Mouse (Mus musculus): ENCODE data around the gene Mcrip2.

The Mcrip2 gene

GRCm38 (mm10) chr17:25863681-25864080 is 4.9 kb downstream of the Mcrip2 start:
- peak; percentile 59 to 73 for DNase-seq

- DNase-seq: peak; percentile 34 to 49
These were observed 6.6 kb downstream of the Mcrip2 start for GRCm38 (mm10) chr17:25861704-25862612.

- DNase-seq: peak; percentile 94 to 95
These were observed 7.5 kb downstream of the Mcrip2 start, which contains the start of gene Wdr90 for GRCm38 (mm10) chr17:25860832-25861703. Wdr90 (minus strand) TSS chr17:25861501.

GRCm38 (mm10) chr17:25860229-25860628 is 8.3 kb downstream of the Mcrip2 start:
- no peak for DNase-seq

- DNase-seq: peak; percentile 98
These were observed 24.1 kb downstream of the Mcrip2 start, which contains the start of gene Rhot2 for GRCm38 (mm10) chr17:25844396-25844901. Rhot2 (minus strand) TSS chr17:25844851.

GRCm38 (mm10) chr17:25843636-25844395 is 24.7 kb downstream of the Mcrip2 start:
- peak in 1 of 2 experiments; percentile 28 for DNase-seq

- DNase-seq: no peak
These were observed 25.4 kb downstream of the Mcrip2 start for GRCm38 (mm10) chr17:25843122-25843521.

- no peak for DNase-seq
These were observed 26.1 kb downstream of the Mcrip2 start for GRCm38 (mm10) chr17:25842509-25842908.

GRCm38 (mm10) chr17:25841117-25841880 is 27.3 kb downstream of the Mcrip2 start, which contains the start of gene Gm20683:
Gm20683 (minus strand) TSS chr17:25841763.
- DNase-seq: no peak

GRCm38 (mm10) chr17:25840519-25840918 is 28.0 kb downstream of the Mcrip2 start:
- no peak for DNase-seq

- peak; percentile 73 to 76 for DNase-seq
These were observed 28.9 kb downstream of the Mcrip2 start for GRCm38 (mm10) chr17:25839455-25840235.

- DNase-seq: no peak
These were observed 29.7 kb downstream of the Mcrip2 start for GRCm38 (mm10) chr17:25838904-25839303.

- DNase-seq: no peak
These were observed 31.0 kb downstream of the Mcrip2 start for GRCm38 (mm10) chr17:25837533-25837932.

GRCm38 (mm10) chr17:25837076-25837410 is 31.5 kb downstream of the Mcrip2 start, which contains the start of gene Rhbdl1:
Rhbdl1 (minus strand) TSS chr17:25837295.
- peak; percentile 76 to 82 for DNase-seq

GRCm38 (mm10) chr17:25836397-25837075 is 32.0 kb downstream of the Mcrip2 start:
- DNase-seq: peak; percentile 53 to 59

GRCm38 (mm10) chr17:25835816-25836215 is 32.7 kb downstream of the Mcrip2 start:
- DNase-seq: peak in 1 of 2 experiments; percentile 32

- peak in 1 of 2 experiments; percentile 26 for DNase-seq
These were observed 33.3 kb downstream of the Mcrip2 start for GRCm38 (mm10) chr17:25835301-25835700.

- peak in 1 of 2 experiments; percentile 26 for DNase-seq
These were observed 33.9 kb downstream of the Mcrip2 start for GRCm38 (mm10) chr17:25834595-25835222.

- DNase-seq: peak; percentile 78 to 83
These were observed 34.5 kb downstream of the Mcrip2 start for GRCm38 (mm10) chr17:25833961-25834594.
